Mouse (Mus musculus) heart, embryonic 11.5 days (tissue): ENCODE data around the gene I830077J02Rik. TPM values are rescaled to one million over a fixed set of nuclear protein-coding genes. Genes with fewer than 3 reads are reported as not detected.
"Not testable (repeated sequence)": the region's sequence is repeated elsewhere in the genome, so short reads cannot be mapped to it uniquely, and the experiment has no call there.

Experiments
- ATAC-seq: fragments of 200-750 bp; cut with Nextera tagmentation; replicated peaks from 2 replicates; pipeline ENCODE4 v1.8.0; 2017; ENCODE audit warnings: moderate library complexity; ENCODE audit not compliant: insufficient number of reproducible peaks, low FRiP score, low TSS enrichment
- H3K27ac ChIP-seq: fragments of 300-500 bp; sonication (generic); 2 replicates; pipeline ENCODE4 v1.5.1; 2014; ENCODE audit warnings: mild to moderate bottlenecking, low read depth, low read length
- H3K27me3 ChIP-seq: fragments of 300-500 bp; sonication (generic); 2 replicates; pipeline ENCODE4 v1.6.1; 2014; ENCODE audit warnings: mild to moderate bottlenecking, low read length, mixed read lengths; ENCODE audit not compliant: control insufficient read depth, insufficient read depth
- H3K36me3 ChIP-seq: fragments of 300-500 bp; sonication (generic); 2 replicates; pipeline ENCODE4 v1.6.1; 2014; ENCODE audit warnings: mild to moderate bottlenecking, low read length, moderate library complexity, mixed read lengths; ENCODE audit not compliant: control insufficient read depth, insufficient read depth
- H3K4me1 ChIP-seq: fragments of 300-500 bp; sonication (generic); 2 replicates; pipeline ENCODE4 v1.6.1; 2014; ENCODE audit warnings: low read length; ENCODE audit not compliant: control insufficient read depth, insufficient read depth
- H3K4me2 ChIP-seq: fragments of 300-500 bp; sonication (generic); 2 replicates; pipeline ENCODE4 v1.6.1; 2014; ENCODE audit warnings: mild to moderate bottlenecking, moderate library complexity
- H3K4me3 ChIP-seq: fragments of 300-500 bp; sonication (generic); 2 replicates; pipeline ENCODE4 v1.5.1; 2014; ENCODE audit warnings: low read depth, low read length
- H3K9ac ChIP-seq: fragments of 300-500 bp; sonication (generic); 2 replicates; pipeline ENCODE4 v1.6.1; 2014; ENCODE audit warnings: mild to moderate bottlenecking, low read depth, low read length, moderate library complexity
- H3K9me3 ChIP-seq: fragments of 300-500 bp; sonication (generic); replicated peaks from 2 replicates; pipeline ENCODE4 v1.6.1; 2016; ENCODE audit warnings: low read length; ENCODE audit not compliant: control insufficient read depth
- WGBS: fragments of 180-500 bp; shearing (Covaris S2); extraction: QIAGEN DNeasy Blood & Tissue Kit; methylation state at CpG from one replicate; pipeline ENCODE4 v1.1.7; 2014; ENCODE audit not compliant: insufficient replicate concordance; 5-methylcytosine and 5-hydroxymethylcytosine counted together
- polyA plus RNA-seq: library from polyadenylated mRNA; unstranded; fragments of >200 nt; fragmentation: Nextera tagmentation; extraction: Ambion mirVana; gene quantifications from 2 replicates; pipeline ENCODE4 v1.2.1, GENCODE M21; 2014

The I830077J02Rik gene
- polyA plus RNA-seq, 1 experiment from 2014 or later: 2.6 TPM

DNA sequence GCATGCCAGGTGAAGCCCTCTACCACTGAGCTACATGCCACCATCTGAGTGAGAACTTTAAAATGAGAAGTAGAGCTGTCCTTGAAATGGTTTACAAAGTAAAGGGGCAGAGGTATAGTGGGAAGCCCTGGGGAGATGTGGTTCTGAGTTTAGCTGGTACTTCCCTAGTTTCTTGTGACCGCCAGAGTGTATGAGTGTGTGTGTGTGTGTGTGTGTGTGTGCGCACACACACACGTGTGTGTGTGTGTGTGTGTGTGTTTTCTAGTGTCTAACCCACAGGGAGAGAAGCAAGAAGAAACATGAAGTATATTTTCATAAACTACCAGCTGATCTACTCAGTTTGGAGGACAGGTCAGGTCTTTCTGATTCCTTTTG, 4.3 kb downstream of the I830077J02Rik start:
- H3K4me2 ChIP-seq: no peak overlapping the region
- H3K27me3 ChIP-seq: no peaks in the 10 kb centered on the region
- H3K4me1 ChIP-seq: no peaks in the 10 kb centered on the region
- no peaks in the 10 kb centered on the region for H3K36me3 ChIP-seq
- H3K4me3 ChIP-seq: no peak overlapping the region
- H3K9me3 ChIP-seq: no peaks in the 10 kb centered on the region
- no peak for ATAC-seq
- 89% methylated on average over 3 of the region's 3 CpGs for WGBS
- no peak overlapping the region for H3K27ac ChIP-seq
- no peak overlapping the region for H3K9ac ChIP-seq

DNA sequence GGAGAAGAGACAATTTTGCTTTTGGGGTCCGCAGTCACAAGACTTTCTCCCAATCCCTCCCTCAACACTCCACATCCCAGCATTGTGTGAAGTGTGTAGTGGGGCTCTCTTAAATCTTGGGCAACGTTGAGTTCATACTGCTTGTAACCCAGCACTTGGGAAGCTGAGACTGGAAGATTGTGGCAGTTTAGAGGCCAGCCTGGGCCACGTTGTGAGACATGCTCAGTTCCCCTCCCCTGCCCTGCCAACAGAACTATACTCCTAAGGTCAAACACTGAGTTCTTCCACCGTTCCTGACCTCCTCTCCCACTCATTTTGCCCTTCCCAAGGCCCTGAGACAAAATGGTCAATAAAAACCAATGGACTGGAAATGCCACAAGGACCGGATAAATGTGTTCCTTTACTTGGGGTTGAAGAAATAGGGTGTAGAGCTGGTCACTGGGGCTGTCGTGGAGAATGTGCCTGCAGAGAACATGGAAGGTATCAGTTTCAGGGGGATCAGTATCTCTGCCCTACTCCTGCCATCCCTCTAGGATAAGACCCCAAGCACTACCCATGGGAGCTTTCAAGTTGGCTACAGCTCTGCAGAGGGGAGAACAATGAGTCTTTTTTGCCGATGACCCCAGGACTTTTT, 4.8 kb downstream of the I830077J02Rik start:
- H3K4me2 ChIP-seq: no peak overlapping the region
- 82% methylated on average over 7 of the region's 7 CpGs for WGBS
- H3K9ac ChIP-seq: no peak overlapping the region
- no peaks in the 10 kb centered on the region for H3K9me3 ChIP-seq
- H3K36me3 ChIP-seq: no peaks in the 10 kb centered on the region
- H3K27me3 ChIP-seq: no peaks in the 10 kb centered on the region
- no peaks in the 10 kb centered on the region for H3K4me1 ChIP-seq
- no peak overlapping the region for H3K4me3 ChIP-seq
- no peak overlapping the region for H3K27ac ChIP-seq
- no peak for ATAC-seq

- Histone ChIP-seq H3K27me3 (no peaks in the 10 kb centered on the region), H3K4me3 (no peak overlapping the region), H3K9me3 (no peaks in the 10 kb centered on the region), H3K4me2 (no peak overlapping the region), H3K27ac (no peak overlapping the region), H3K4me1 (no peaks in the 10 kb centered on the region), H3K9ac (no peak overlapping the region), H3K36me3 (no peaks in the 10 kb centered on the region)
- no peak for ATAC-seq
- WGBS: 66% methylated on average over 9 of the region's 9 CpGs
These were observed 7.8 kb downstream of the I830077J02Rik start for GRCm38 (mm10) chr3:105924616-105925015.

DNA sequence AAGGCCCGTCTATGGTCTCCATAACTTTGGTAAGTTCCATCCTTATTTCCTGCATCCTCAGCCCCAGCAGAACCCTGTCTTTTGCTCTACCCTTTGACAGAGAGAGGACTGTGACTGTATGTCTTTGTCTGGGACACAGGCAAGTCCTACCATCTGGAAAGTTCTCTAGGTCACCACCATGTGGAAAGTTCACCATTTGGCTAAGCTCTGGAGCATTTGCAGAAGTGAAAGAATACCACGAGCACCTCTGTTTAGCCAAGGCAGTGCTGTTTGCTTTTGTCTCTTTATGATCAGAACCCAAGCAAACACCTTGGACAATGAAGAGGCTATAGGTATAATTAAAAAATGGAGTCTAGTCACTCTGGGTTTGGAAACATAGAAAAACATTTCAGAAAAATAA, 10.5 kb downstream of the I830077J02Rik start:
- Histone ChIP-seq H3K4me1 (no peaks in the 10 kb centered on the region; the same call in 1 of the 2 replicates), H3K27ac (no peak overlapping the region), H3K4me3 (no peak overlapping the region), H3K9me3 (no peaks in the 10 kb centered on the region), H3K27me3 (no peaks in the 10 kb centered on the region), H3K36me3 (no peaks in the 10 kb centered on the region), H3K9ac (no peak overlapping the region), H3K4me2 (no peak overlapping the region)
- ATAC-seq: no peak
- 81% methylated on average over 2 of the region's 2 CpGs for WGBS

DNA sequence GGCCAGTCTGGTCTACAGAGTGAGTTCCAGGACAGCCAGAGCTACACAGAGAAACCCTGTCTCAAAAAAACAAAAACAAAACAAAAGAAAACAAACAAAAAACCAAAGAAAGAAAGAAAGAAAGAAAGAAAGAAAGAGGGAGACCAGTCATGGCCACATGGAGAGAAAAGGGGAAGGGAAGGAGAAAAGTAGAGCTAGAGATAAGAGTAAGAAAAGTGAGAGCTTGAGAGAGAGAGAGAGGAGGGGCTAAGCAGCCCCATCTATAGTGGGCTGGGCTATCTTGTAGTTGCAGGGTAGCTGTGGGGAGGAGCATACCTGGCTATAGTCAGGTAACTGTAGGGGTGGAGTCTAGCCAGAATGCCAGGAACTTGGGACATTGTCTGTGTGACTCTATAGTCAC, 11.7 kb downstream of the I830077J02Rik start:
- not testable (repeated sequence) for H3K9me3 ChIP-seq, H3K4me2 ChIP-seq, H3K9ac ChIP-seq, H3K4me3 ChIP-seq, H3K27me3 ChIP-seq, H3K36me3 ChIP-seq, H3K4me1 ChIP-seq, ATAC-seq, H3K27ac ChIP-seq

GRCm38 (mm10) chr3:105918355-105918745, 14.1 kb downstream of the I830077J02Rik start:
- Histone ChIP-seq H3K4me3 (no peak overlapping the region), H3K9me3 (no peaks in the 10 kb centered on the region), H3K27ac (peak overlapping the region; percentile 13; the same call in 1 of the 2 replicates), H3K4me1 (peaks cover 15% of the 10 kb centered on the region), H3K4me2 (no peak overlapping the region), H3K27me3 (no peaks in the 10 kb centered on the region), H3K36me3 (no peaks in the 10 kb centered on the region), H3K9ac (no peak overlapping the region)
- WGBS: 59% methylated on average over 3 of the region's 3 CpGs
- no peak for ATAC-seq

DNA sequence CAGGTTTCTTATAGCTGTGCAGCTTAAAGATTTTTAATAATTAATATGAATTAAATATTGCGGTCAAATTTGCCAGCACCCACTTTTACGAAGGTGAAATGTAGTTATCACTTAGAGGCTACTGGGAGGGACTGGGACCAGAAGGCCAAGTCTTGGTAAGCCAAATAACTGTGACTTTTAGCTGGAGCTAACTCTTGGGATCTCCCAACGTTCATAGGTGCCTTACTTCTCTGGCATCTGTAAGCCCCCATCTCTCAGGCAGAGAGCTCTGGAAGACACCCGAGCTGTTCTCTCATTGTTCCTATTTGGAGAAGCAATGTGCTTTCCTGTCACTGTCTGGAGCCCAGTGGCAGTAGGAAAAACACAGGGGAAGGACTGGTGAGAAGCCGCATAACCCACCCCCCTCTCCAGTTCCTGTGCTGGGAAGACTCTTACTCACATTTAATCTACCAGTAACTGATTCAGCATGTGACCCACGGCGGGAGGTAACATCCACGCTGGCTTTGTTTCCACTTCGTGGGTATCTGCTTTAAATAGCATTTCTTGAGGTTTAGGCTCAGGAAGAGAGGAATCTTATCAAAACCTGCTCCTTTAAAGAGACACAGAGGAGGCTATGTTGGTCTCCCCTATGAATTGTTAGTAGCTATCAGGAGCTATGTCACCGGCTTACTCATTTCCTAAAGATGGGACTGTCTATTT, 14.7 kb downstream of the I830077J02Rik start:
- Histone ChIP-seq H3K4me3 (no peak overlapping the region), H3K9me3 (no peaks in the 10 kb centered on the region), H3K9ac (no peak overlapping the region), H3K27me3 (no peaks in the 10 kb centered on the region), H3K4me2 (no peak overlapping the region), H3K4me1 (peaks cover 17% of the 10 kb centered on the region), H3K36me3 (no peaks in the 10 kb centered on the region), H3K27ac (peak overlapping the region; percentile 13; the same call in 1 of the 2 replicates)
- 37% methylated on average over 10 of the region's 10 CpGs for WGBS
- no peak for ATAC-seq

DNA sequence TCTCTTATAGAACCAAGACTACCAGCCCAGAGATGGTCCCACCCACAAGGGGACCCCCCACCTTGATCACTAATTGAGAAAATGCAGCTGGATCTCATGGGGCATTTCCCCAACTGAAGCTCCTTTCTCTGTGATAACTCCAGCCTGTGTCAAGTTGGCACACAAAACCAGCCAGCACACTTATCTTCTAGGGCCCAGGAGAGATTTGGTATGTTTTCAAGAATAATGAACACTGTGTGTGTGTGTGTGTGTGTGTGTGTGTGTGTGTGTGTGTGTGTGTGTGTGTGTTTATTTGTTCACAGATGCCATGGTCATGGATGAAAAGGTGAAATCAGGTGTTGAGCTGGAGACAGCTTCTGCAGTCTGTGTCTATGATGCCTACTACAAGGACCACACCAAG, 16.0 kb downstream of the I830077J02Rik start:
- H3K4me2 ChIP-seq, H3K27ac ChIP-seq, H3K36me3 ChIP-seq, H3K9ac ChIP-seq, H3K4me3 ChIP-seq, H3K9me3 ChIP-seq, ATAC-seq, H3K27me3 ChIP-seq: not testable (repeated sequence)
- H3K4me1 ChIP-seq: peaks cover 20% of the 10 kb centered on the region

DNA sequence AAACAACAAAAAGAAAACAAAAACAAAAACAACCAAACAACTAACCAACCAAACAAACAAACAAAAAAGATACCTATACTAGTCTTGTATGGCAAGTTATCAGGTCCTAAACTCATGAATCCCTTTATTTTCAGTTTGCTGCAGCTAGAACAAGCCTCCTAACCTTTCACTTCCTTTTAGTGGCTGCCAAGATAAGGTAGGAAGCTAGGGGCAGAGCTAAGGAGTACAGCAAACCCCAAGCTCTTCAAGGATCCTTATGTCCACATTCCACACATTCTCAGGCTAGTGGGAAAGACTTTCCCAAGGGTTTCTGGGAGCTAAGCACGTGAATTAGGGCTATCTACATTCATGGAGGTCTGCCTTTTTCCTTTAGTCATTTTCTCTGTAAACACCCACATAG, 17.2 kb downstream of the I830077J02Rik start:
- H3K27me3 ChIP-seq: no peaks in the 10 kb centered on the region
- no peaks in the 10 kb centered on the region for H3K9me3 ChIP-seq
- H3K4me2 ChIP-seq: no peak overlapping the region
- no peaks in the 10 kb centered on the region for H3K36me3 ChIP-seq
- peaks cover 23% of the 10 kb centered on the region for H3K4me1 ChIP-seq
- no peak overlapping the region for H3K27ac ChIP-seq
- H3K9ac ChIP-seq: no peak overlapping the region
- no peak; the same call in 1 of the 2 replicates for ATAC-seq
- H3K4me3 ChIP-seq: no peak overlapping the region
- WGBS: 21% methylated on average over 1 of the region's 1 CpGs
